Mouse (Mus musculus) liver, embryonic 14.5 days (tissue): ENCODE data around the gene Cdhr2. TPM values are rescaled to one million over a fixed set of nuclear protein-coding genes. Genes with fewer than 3 reads are reported as not detected.

Experiments
- ATAC-seq: fragments of 200-750 bp; cut with Nextera tagmentation; 2 replicates; pipeline ENCODE4 v1.8.0; 2017; ENCODE audit warnings: moderate number of reproducible peaks, mild to moderate bottlenecking, moderate library complexity; ENCODE audit not compliant: insufficient read depth
- DNase-seq, 3 experiments: peaks; one replicate each; pipeline ENCODE4 v3.0.0-alpha.2; 2012 to 2013; ENCODE audit warnings: low read depth in 3 of 3, low spot score in 3 of 3
- H3K27ac ChIP-seq: fragments of 300-500 bp; sonication (generic); 2 replicates; pipeline ENCODE4 v1.5.1; 2014; ENCODE audit warnings: moderate library complexity, mild to moderate bottlenecking, control low read depth, inconsistent platforms
- H3K27me3 ChIP-seq: fragments of 300-500 bp; sonication (generic); 2 replicates; pipeline ENCODE4 v1.6.1; 2014; ENCODE audit warnings: mild to moderate bottlenecking, low read length, moderate library complexity; ENCODE audit not compliant: control insufficient read depth, insufficient read depth
- H3K36me3 ChIP-seq: fragments of 300-500 bp; sonication (generic); replicated peaks from 2 replicates; pipeline ENCODE4 v1.6.1; 2014; ENCODE audit warnings: low read depth; ENCODE audit not compliant: control insufficient read depth, insufficient read depth
- H3K4me1 ChIP-seq, 2 experiments: fragments of 200-500 bp in 1 of 2; fragments of 300-500 bp in 1 of 2; sonication (generic) in 1 of 2; replicated peaks; 2 replicates each; pipeline ENCODE4 v1.6.1; 2012 to 2014; ENCODE audit warnings: antibody characterized with exemption in 1 of 2, inconsistent platforms in 1 of 2, low read length in 1 of 2; ENCODE audit not compliant: control insufficient read depth in 2 of 2, insufficient read depth in 2 of 2
- H3K4me2 ChIP-seq: fragments of 300-500 bp; sonication (generic); 2 replicates; pipeline ENCODE4 v1.6.1; 2014; ENCODE audit warnings: low read depth, mild to moderate bottlenecking, control low read depth, moderate library complexity
- H3K4me3 ChIP-seq, 2 experiments: fragments of 200-500 bp in 1 of 2; fragments of 300-500 bp in 1 of 2; sonication (generic) in 1 of 2; 2 replicates each; pipeline ENCODE4 v1.5.1; 2012 to 2014; ENCODE audit warnings: low read depth in 2 of 2, low read length in 2 of 2, mild to moderate bottlenecking in 2 of 2, control low read depth in 1 of 2, inconsistent platforms in 1 of 2, moderate library complexity in 1 of 2; ENCODE audit not compliant: insufficient read depth in 1 of 2
- H3K9ac ChIP-seq: fragments of 300-500 bp; sonication (generic); replicated peaks from 2 replicates; pipeline ENCODE4 v1.6.1; 2014; ENCODE audit warnings: mild to moderate bottlenecking, control low read depth, moderate library complexity
- H3K9me3 ChIP-seq: fragments of 300-500 bp; sonication (generic); 2 replicates; pipeline ENCODE4 v1.6.1; 2016; ENCODE audit warnings: low read length, mixed read lengths; ENCODE audit not compliant: control insufficient read depth
- CTCF ChIP-seq: IDR thresholded peaks from 2 replicates; pipeline ENCODE4 v1.5.1; 2016; ENCODE audit warnings: antibody characterized with exemption, low read depth, control low read depth
- EP300 ChIP-seq: IDR thresholded peaks from 2 replicates; pipeline ENCODE4 v1.6.1; 2016; ENCODE audit warnings: antibody characterized with exemption, low read depth
- WGBS: fragments of 180-500 bp; shearing (Covaris S2); extraction: QIAGEN DNeasy Blood & Tissue Kit; methylation state at CpG from one replicate; pipeline ENCODE4 v1.1.7; 2014; ENCODE audit not compliant: insufficient replicate concordance; 5-methylcytosine and 5-hydroxymethylcytosine counted together
- polyA plus RNA-seq, 2 experiments: library from polyadenylated mRNA; depleted of rRNA in 1 of 2; stranded (reverse) in 1 of 2; unstranded in 1 of 2; fragments of >200 nt; fragmentation: Nextera tagmentation in 1 of 2; extraction: Ambion mirVana in 1 of 2; gene quantifications; 2 replicates each; pipeline versions ENCODE4 v1.2.1 to v1.2.3; 2012 to 2014

The Cdhr2 gene
- polyA plus RNA-seq, 2 experiments = 6.6 to 8.6 TPM

DNA sequence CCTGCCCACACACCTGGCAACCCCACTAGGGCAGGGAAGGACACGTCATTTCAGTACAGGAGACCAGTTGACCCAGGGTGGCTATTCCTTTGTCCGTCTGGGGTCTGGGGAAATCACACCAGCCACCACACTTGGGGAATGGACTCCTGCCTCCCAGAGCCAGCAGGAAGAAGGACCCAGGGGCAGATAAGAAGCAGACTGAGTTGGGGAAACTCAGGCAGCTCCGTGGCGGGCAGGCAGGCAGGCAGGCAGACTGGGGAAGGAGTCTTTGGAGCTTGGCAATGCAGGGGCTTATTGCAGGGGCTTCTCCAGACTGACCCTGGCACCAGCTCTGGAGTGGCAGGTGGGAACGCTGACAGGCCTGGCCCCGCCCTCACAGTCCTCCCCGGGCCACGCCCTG, 20.0 kb upstream of the Cdhr2 start:
- Histone ChIP-seq H3K4me1 (peaks cover 32 to 35% of the 10 kb centered on the region in 2 experiments), H3K4me2 (peak overlapping the region; percentile 73), H3K27ac (peak overlapping the region; percentile 91), H3K9ac (peak overlapping the region; percentile 70), H3K4me3 (peak overlapping the region in 1 of 2 experiments; percentile 49; a peak in 2 of 4 replicates), H3K9me3 (no peaks in the 10 kb centered on the region), H3K36me3 (peaks cover 33% of the 10 kb centered on the region), H3K27me3 (no peaks in the 10 kb centered on the region)
- 30% methylated on average over 8 of the region's 8 CpGs for WGBS
- ATAC-seq (no peak), DNase-seq (no peak)
- no peak for TF ChIP-seq CTCF

DNA sequence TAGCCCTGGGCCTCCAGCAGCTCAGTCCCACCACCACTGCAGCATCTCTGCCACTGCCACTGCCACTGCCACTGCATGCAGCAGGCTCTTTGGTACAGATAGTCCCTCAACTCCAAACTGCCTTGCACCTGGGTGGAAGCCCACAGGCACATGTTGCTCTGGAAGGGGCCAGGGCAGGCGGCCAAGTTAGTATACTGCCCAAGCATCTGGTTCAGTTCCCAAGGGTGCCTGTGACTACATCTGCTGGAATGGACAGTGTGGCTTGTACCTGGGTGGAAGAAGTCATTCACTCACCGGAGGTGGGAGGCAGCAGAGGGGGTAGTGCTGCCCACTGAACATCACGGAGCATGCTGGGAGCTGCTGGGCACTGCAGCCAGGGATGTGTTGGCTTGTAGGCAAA, 18.0 kb upstream of the Cdhr2 start:
- Histone ChIP-seq H3K4me2 (no peak overlapping the region), H3K4me3 (no peak overlapping the region), H3K36me3 (peaks cover 33% of the 10 kb centered on the region), H3K9me3 (no peaks in the 10 kb centered on the region), H3K27ac (no peak overlapping the region), H3K27me3 (no peaks in the 10 kb centered on the region), H3K9ac (no peak overlapping the region), H3K4me1 (peaks cover 36 to 40% of the 10 kb centered on the region in 2 experiments)
- DNase-seq (no peak), ATAC-seq (no peak)
- TF ChIP-seq CTCF = no peak
- no peak for TF ChIP-seq EP300
- WGBS = 90% methylated on average over 3 of the region's 3 CpGs

DNA sequence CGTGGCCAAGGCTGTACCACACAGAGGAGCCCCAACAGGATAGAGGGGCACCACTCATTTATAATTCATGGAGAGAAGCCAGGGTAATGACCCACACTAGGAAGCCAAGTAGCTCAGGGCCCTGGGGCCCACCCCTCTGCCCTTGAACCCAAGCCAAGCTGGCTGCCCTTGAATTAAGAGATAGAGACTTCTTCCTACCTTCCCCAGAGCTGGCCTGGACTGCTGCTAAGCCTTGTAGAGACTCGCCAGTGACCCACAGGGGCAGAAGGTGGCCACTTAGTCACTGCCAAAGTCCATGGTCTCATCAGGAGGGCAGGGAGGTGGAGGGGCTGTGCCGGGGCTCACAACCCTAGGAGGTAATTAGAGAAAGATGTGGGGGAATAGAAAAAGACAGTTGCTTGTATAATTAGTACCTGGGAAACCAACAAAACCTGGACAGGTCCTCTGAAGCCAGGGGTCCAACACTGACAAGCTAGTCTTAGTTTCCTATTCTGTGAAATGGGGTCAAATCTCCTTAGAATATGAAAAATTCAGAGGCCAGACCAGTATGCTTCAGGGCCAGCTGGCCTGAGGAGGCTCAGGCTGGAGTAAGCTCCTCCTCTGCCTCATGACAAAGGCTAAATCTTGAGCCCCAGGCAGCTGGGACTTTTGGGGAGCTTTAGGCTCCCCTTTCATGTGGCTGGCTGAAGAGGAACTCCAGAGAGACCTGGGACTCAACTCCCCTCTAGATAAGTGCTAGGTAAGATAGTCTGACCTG, 16.9 kb upstream of the Cdhr2 start:
- Histone ChIP-seq H3K9me3 (no peaks in the 10 kb centered on the region), H3K4me3 (no peak overlapping the region), H3K9ac (no peak overlapping the region; the same call in 1 of the 2 replicates), H3K27ac (peak overlapping the region; percentile 24; the same call in 1 of the 2 replicates), H3K36me3 (peaks cover 27% of the 10 kb centered on the region), H3K4me1 (peaks cover 36 to 45% of the 10 kb centered on the region in 2 experiments), H3K4me2 (peak overlapping the region; percentile 18), H3K27me3 (no peaks in the 10 kb centered on the region)
- no peak for ATAC-seq
- TF ChIP-seq CTCF (no peak), EP300 (no peak)
- no peak for DNase-seq
- WGBS = 76% methylated on average over 3 of the region's 3 CpGs

DNA sequence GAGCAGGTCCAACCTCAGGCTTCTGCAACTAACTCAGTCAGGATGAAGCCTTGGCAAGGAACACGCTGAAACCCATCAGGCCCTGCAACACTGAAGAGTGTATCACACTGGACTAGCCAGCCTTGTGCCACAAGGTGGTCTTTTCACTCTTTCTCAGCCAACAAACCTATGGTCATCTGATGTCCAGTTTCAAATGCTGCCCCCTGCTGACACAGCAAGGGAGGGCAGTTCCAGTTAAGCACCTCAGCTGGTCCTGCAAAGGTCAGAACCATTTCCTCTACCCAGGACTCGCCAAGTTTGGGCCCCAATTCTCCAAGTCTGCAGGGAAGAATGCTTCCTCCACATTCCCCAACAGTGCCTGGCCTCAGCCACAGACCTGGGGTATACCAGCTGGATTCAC, 16.1 kb upstream of the Cdhr2 start:
- WGBS = 55% methylated on average over 2 of the region's 2 CpGs
- H3K9me3 ChIP-seq = no peaks in the 10 kb centered on the region
- no peak for DNase-seq
- peaks cover 22% of the 10 kb centered on the region for H3K36me3 ChIP-seq
- H3K9ac ChIP-seq = no peak overlapping the region; the same call in 1 of the 2 replicates
- peak overlapping the region; percentile 24; the same call in 1 of the 2 replicates for H3K27ac ChIP-seq
- TF ChIP-seq CTCF (peak; percentile 86), EP300 (no peak)
- peak overlapping the region; percentile 99 for H3K4me2 ChIP-seq
- no peaks in the 10 kb centered on the region for H3K27me3 ChIP-seq
- no peak overlapping the region for H3K4me3 ChIP-seq
- H3K4me1 ChIP-seq = peaks cover 30 to 39% of the 10 kb centered on the region in 2 experiments
- ATAC-seq = no peak

DNA sequence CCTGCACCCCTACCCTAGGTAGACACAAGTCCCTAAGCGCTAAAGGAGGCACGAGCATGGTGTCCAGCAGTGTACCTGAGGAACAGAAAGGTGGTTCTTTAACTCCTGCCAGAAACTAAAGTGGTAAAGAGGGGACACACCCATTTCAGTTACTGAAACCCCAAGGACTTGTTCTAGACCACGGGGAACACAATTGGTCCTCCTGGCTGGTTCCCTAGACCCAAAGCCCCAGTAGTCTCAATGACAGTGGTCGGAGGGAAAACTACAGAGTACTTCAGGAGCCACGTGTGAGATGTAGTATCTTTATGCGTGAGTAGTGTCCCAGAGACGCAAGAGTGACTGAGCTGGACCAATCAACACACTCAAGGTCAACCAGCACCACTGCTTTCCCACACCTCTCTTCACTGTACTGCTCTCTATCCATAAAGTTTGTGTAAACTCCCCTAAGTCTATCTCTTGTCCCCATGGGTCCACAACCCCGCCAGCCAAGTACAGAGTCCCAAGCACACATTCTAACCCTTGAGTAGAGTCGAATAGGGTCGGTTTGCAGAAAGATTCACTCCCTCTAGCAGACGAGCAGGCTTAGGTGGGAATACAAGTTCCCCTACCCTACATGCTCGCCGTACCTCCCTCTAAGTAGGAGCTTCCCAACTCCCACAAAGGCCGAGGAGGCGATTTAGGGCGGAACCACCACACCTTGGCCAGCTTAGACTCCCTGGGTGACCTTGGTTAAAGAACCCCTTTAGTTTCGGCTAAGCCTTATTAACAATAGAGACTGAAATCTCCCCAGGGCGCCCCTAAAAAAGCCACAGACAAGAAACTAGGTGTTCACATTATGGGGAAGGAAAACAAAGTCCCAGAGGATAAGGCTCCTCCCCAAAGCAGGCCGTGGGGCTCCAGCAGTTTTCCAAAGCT, 14.9 kb upstream of the Cdhr2 start:
- ATAC-seq (no peak), DNase-seq (peak in 1 of 3 experiments; percentile 20)
- H3K9me3 ChIP-seq = no peaks in the 10 kb centered on the region
- WGBS = 6% methylated on average over 19 of the region's 19 CpGs
- peak overlapping the region; percentile 82 for H3K9ac ChIP-seq
- H3K4me2 ChIP-seq = peak overlapping the region; percentile 99
- H3K4me1 ChIP-seq = peaks cover 23 to 30% of the 10 kb centered on the region in 2 experiments
- H3K36me3 ChIP-seq = peaks cover 22% of the 10 kb centered on the region
- peak overlapping the region; percentile 51 for H3K27ac ChIP-seq
- TF ChIP-seq EP300 = no peak
- no peak for TF ChIP-seq CTCF
- peak overlapping the region; percentile 71 to 91 for H3K4me3 ChIP-seq
- no peaks in the 10 kb centered on the region for H3K27me3 ChIP-seq
